Mouse (Mus musculus) cortical plate, adult 2 months (tissue): Measurements from ENCODE around the gene Spata9.

Experiments used
- CTCF ChIP-seq: fragments of 200-500 bp; IDR thresholded peaks from 2 replicates; pipeline ENCODE4 v1.5.1; 2011; ENCODE audit warnings: mild to moderate bottlenecking, control low read depth, low read length; ENCODE audit not compliant: insufficient read depth; ENCODE audit errors: extremely low read depth
- POLR2A ChIP-seq: fragments of 200-500 bp; IDR thresholded peaks from 2 replicates; pipeline ENCODE4 v1.6.1; 2011; ENCODE audit warnings: mild to moderate bottlenecking, low read length, control low read depth; ENCODE audit not compliant: insufficient read depth; ENCODE audit errors: extremely low read depth

- TF ChIP-seq POLR2A (no peak), CTCF (no peak)
Measured at GRCm38 (mm10) chr13:75940791-75941517, 26.0 kb upstream of the Spata9 start.
